Mouse (Mus musculus) limb, embryonic 10.5 days (tissue): ENCODE results near the gene Atf6. TPM values are rescaled to one million over a fixed set of nuclear protein-coding genes. Genes with fewer than 3 reads are reported as not detected.
A peak's percentile ranks its signal among the peaks of the same experiment; 100 is the strongest.

ENCODE experiments used
- DNase-seq: peaks from one replicate; pipeline ENCODE4 v3.0.0-alpha.2; 2017; ENCODE audit warnings: low spot score
- H3K27ac ChIP-seq: fragments of 300-500 bp; sonication (generic); 2 replicates; pipeline ENCODE4 v1.5.1; 2016; ENCODE audit warnings: mild to moderate bottlenecking
- H3K27me3 ChIP-seq: fragments of 300-500 bp; sonication (generic); 2 replicates; pipeline ENCODE4 v1.6.1; 2016; ENCODE audit warnings: low read depth, mild to moderate bottlenecking; ENCODE audit not compliant: poor library complexity, severe bottlenecking
- H3K36me3 ChIP-seq: fragments of 300-500 bp; sonication (generic); 2 replicates; pipeline ENCODE4 v1.6.1; 2016; ENCODE audit warnings: mild to moderate bottlenecking, moderate library complexity
- H3K4me1 ChIP-seq: fragments of 300-500 bp; sonication (generic); 2 replicates; pipeline ENCODE4 v1.6.1; 2016
- H3K4me3 ChIP-seq: fragments of 300-500 bp; sonication (generic); 2 replicates; pipeline ENCODE4 v1.5.1; 2016; ENCODE audit warnings: mild to moderate bottlenecking, moderate library complexity
- H3K9me3 ChIP-seq: fragments of 300-500 bp; sonication (generic); replicated peaks from 2 replicates; pipeline ENCODE4 v1.6.1; 2016; ENCODE audit warnings: mild to moderate bottlenecking
- WGBS: fragments of 180-500 bp; shearing (Covaris S2); methylation state at CpG from one replicate; pipeline ENCODE4 v1.1.7; 2016; 5-methylcytosine and 5-hydroxymethylcytosine counted together
- polyA plus RNA-seq: library from polyadenylated mRNA; unstranded; fragments of >200 nt; fragmentation: Nextera tagmentation; extraction: Ambion mirVana; gene quantifications from 2 replicates; pipeline ENCODE4 v1.2.1, GENCODE M21; 2016

Atf6 gene
- polyA plus RNA-seq, 1 experiment from 2014 or later = 8.0 TPM

DNA sequence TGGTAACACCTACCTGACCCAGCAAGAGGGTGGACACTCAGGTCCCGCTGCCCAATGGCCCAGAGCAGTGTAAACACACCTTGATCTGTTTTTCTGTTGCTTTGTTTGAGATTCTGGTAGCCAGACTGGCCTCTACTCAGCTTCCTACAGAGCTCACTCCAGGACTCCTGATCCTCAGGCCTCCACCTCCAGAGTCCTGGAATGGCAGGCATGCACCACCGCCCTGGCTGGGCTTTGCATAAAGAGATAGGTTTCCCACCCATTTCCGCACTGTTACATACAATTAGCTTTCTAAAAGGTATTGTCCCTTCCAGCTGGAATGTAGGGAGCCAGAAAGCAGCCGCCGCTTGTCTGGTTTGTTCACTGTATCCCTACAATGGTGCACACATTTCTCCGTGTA, 3.8 kb upstream of the Atf6 start:
- no peak overlapping the region for H3K27ac ChIP-seq
- WGBS = 92% methylated on average over 6 of the region's 6 CpGs
- peaks cover 49% of the 10 kb centered on the region for H3K36me3 ChIP-seq
- H3K4me3 ChIP-seq = no peak overlapping the region
- H3K27me3 ChIP-seq = no peaks in the 10 kb centered on the region
- no peak for DNase-seq
- H3K9me3 ChIP-seq = no peaks in the 10 kb centered on the region
- peaks cover 8% of the 10 kb centered on the region for H3K4me1 ChIP-seq

DNA sequence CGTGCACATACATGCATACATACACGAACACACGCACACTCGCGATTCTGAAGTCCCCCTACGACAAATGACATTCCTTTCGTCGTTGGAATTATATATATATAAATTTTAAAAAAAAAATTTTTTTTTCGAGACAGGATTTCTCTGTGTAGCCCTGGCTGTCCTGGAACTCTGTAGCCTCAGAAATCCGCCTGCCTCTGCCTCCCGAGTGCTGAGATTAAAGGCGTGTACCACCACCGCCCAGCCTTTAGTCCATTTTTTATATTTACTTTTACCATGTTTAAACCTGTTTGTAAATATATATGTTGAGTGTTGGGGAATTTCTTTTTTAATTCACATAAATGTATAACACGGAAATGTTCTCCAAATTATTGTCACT, 1.3 kb upstream of the Atf6 start:
- peak overlapping the region; percentile 79 for H3K27ac ChIP-seq
- H3K4me1 ChIP-seq = peaks cover 8% of the 10 kb centered on the region
- H3K36me3 ChIP-seq = peaks cover 24% of the 10 kb centered on the region
- no peak for DNase-seq
- WGBS = 21% methylated on average over 14 of the region's 14 CpGs
- peak overlapping the region; percentile 86 for H3K4me3 ChIP-seq
- H3K9me3 ChIP-seq = no peaks in the 10 kb centered on the region
- no peaks in the 10 kb centered on the region for H3K27me3 ChIP-seq

DNA sequence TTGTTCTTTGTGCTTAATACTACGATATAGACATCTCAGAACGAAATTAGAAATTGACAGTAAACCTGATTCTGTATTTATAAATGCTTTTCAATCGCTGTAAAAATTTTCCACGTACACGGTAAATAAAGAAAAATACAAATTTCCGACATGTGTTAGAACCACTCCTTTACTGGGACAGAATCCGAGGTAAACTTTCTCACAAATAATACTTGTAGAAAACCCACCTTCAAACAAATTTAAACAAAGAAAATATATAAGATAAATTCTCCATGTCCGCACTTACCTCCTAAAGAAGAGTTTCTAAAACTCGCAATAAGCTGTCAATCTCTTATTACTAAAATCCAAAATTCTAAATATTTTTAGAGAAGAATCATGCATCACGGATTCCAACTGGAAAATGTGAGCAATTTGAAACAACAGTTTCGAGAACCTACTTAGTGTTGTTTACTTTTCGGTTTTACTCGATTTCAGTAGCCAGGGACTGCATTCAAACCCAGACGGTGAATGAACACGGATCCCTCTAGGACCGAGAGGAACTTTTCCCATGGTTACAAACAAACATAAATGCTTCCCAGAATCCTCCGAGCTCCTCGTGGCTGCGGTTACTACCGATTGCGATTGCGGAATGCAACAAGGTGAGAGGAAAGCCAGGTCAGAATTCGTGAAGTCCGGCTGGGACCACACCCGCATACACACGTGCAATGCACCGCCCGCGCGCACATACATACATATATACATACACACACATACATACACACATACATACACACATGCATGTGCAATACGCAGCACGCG, 735 bp upstream of the Atf6 start:
- peak; percentile 83 for DNase-seq
- Histone ChIP-seq H3K4me3 (peak overlapping the region; percentile 86), H3K36me3 (peaks cover 19% of the 10 kb centered on the region), H3K27ac (peak overlapping the region; percentile 79), H3K27me3 (no peaks in the 10 kb centered on the region), H3K9me3 (no peaks in the 10 kb centered on the region), H3K4me1 (peaks cover 8% of the 10 kb centered on the region)
- under 1% methylated on average over 33 of the region's 33 CpGs for WGBS

DNA sequence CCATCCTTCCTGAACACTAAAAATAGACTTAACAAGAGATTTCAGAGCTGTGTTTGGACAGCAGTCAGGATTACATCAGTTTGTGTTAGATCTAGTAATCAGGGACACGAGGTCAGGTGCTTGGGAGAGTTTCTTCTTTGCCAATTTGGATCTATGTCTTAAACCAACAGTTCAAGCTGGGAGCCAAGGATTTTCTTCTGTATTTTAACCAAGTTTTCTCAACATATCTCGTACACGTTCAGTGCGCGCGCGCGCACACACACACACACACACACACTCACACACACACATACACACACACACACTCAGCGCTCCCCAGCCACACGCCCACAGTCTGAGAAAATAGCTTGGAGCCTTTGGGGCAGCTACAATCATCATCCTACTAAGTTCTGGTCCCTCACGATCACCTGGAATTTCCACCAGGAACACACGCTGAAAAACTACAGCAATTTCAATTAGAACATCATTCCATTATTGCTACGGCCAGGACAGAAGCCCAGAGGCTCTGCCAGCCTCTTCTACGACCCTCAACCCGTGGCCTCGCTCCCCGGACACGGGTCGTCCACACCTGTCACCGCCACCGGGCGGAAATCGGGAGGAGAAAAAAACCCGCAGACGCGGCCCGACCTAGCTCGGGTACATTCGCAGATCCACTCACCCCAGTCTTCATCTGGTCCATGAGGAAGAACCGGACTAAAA, 430 bp downstream of the Atf6 start:
- peak; percentile 37 for DNase-seq
- H3K36me3 ChIP-seq = peaks cover 11% of the 10 kb centered on the region
- H3K27ac ChIP-seq = peak overlapping the region; percentile 79
- H3K4me1 ChIP-seq = peaks cover 8% of the 10 kb centered on the region
- 3% methylated on average over 30 of the region's 30 CpGs for WGBS
- H3K4me3 ChIP-seq = peak overlapping the region; percentile 86
- H3K27me3 ChIP-seq = no peaks in the 10 kb centered on the region
- no peaks in the 10 kb centered on the region for H3K9me3 ChIP-seq

DNA sequence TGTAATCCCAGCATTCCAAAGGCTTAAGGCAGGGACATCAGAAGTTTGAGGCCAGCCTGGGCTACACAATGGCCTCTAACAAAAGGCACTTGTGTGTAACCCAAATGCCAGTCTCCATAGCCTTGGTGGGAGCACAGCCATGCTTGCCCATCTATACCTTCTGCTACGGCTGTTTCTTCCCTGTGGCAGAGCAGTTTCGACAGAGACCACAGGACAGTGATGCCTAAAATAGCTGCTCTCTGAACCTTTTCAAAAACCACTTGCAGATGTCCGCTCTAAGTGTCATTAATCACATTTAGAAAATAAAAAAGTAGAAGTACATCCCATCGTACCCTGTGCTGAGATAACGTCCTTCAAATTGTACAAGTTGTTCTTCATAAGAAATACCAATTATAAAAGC, 2.2 kb downstream of the Atf6 start:
- H3K27ac ChIP-seq = no peak overlapping the region
- DNase-seq = no peak
- 82% methylated on average over 5 of the region's 5 CpGs for WGBS

DNA sequence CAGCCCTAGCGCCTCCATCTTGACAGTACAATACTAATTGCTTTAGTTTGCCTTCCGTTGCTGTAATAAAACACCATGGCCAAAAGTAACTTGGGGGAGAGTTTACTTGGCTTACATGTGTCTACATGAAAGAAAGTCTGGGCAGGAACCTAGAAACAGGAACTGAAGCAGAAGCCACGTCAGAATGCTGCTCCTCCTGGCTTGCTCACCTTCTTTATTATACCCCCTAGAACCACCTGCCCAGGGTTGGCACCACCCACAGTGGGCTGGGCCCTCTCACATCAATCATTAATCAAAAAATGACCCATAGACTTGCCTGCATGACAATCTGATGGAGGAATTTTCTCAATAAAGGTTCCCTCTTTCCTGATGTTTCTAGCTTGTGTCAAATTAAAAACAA, 2.8 kb downstream of the Atf6 start:
- no peaks in the 10 kb centered on the region for H3K27me3 ChIP-seq
- no peak for DNase-seq
- H3K27ac ChIP-seq = no peak overlapping the region
- no peak overlapping the region for H3K4me3 ChIP-seq
- no peaks in the 10 kb centered on the region for H3K9me3 ChIP-seq
- peaks cover 8% of the 10 kb centered on the region for H3K4me1 ChIP-seq
- H3K36me3 ChIP-seq = no peaks in the 10 kb centered on the region
- 88% methylated on average over 3 of the region's 3 CpGs for WGBS

More for the DNA sequence above, 2.2 kb downstream of the Atf6 start:
- Histone ChIP-seq H3K4me3 (no peak overlapping the region), H3K27me3 (no peaks in the 10 kb centered on the region), H3K9me3 (no peaks in the 10 kb centered on the region), H3K4me1 (peaks cover 8% of the 10 kb centered on the region), H3K36me3 (no peaks in the 10 kb centered on the region)

DNA sequence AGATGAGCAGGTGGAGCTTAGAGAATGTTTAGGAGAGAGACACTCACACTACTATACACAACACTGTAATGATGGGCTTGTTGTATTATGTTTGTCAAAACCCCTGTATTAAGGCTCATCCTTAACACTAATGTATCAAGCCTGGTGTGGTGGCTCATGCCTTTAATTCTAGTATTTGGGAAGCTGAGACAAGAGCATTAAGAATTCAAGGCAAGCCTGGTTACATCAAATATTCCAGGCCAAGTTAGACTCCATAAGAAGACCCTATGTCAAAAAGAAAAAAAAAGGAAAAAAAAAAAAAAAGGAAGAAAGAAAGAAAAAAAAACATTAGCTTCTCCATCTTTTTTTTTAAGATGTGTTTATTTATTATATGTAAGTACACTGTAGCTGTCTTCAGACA, 3.3 kb downstream of the Atf6 start:
- no peak overlapping the region for H3K27ac ChIP-seq
- H3K4me1 ChIP-seq = peaks cover 8% of the 10 kb centered on the region
- H3K27me3 ChIP-seq = no peaks in the 10 kb centered on the region
- no peak for DNase-seq
- no peaks in the 10 kb centered on the region for H3K9me3 ChIP-seq
- no peaks in the 10 kb centered on the region for H3K36me3 ChIP-seq
- H3K4me3 ChIP-seq = no peak overlapping the region

DNA sequence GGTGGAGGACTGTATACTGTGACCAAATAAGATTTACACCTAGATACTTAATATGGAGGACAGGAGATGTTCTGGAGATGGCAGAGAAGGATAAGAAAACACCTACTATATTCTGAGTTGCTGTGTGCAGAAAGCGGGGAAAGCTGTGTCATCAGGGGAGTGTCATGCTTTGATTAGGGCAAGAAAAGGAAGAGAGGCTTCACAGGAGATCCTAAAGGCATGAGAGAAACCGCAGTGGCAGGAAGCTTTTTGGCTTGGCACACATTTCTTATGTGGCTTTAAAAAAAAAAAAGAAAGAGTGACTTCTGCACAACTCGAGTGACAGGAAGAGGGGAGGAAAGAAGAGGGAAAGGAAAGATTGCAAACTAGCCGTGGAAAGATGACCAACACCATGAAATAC, 4.5 kb downstream of the Atf6 start:
- Histone ChIP-seq H3K36me3 (no peaks in the 10 kb centered on the region), H3K4me3 (no peak overlapping the region), H3K4me1 (peaks cover 8% of the 10 kb centered on the region), H3K27me3 (no peaks in the 10 kb centered on the region), H3K9me3 (no peaks in the 10 kb centered on the region), H3K27ac (no peak overlapping the region)
- 77% methylated on average over 4 of the region's 4 CpGs for WGBS
- no peak for DNase-seq

DNA sequence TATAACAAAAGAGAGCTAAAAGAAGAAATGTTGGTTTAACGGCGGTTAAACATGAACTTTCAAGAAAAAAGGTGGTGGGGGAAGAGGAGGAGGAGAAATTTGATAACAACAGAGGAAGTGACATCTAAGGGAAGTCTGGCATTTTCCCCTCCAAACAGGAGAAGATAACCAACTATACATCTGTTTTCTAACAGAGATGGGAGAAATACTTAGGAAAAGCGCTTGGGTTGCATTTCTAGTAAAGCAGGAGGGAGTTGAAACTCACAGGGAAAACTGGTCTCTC, 5.2 kb downstream of the Atf6 start:
- no peaks in the 10 kb centered on the region for H3K9me3 ChIP-seq
- no peak overlapping the region for H3K27ac ChIP-seq
- H3K36me3 ChIP-seq = no peaks in the 10 kb centered on the region
- no peak overlapping the region for H3K4me3 ChIP-seq
- H3K4me1 ChIP-seq = peaks cover 8% of the 10 kb centered on the region
- no peak for DNase-seq
- H3K27me3 ChIP-seq = no peaks in the 10 kb centered on the region
- 88% methylated on average over 3 of the region's 3 CpGs for WGBS

DNA sequence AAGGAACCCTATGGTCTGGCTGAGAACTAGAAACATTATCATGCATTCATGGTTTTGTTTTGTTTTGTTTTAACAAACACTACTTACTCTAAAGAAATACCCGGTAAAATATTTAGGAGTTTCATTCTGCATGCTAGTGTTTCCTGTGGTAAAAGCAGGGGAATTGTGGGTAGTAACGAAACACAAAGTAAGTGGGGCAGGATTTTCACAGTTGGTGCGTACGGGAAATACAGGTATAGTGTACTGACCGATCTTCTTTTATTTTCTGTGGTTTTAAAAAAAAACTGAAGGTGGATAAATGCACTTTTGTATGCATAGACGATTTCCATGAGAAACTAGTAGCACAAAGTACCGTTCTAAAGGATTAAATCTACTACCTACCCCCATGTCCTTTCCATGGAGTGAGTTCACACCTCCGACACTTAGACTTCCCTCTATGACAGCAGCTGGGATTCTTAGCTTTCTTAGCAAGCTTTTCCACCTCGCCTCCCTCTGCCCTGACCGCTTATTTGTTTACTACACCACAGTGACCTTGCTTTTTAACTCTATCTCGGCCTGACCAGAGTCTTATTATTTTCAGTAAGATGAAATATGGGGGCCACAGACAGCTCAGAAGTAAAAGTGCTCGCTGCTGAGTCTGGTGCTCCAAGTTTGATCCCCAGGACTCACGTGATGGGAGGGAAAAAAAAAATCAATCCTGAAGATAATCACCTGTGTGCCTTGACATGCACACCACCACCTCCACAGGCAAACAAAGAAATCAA, 5.7 kb downstream of the Atf6 start:
- Histone ChIP-seq H3K4me1 (peaks cover 4% of the 10 kb centered on the region), H3K36me3 (no peaks in the 10 kb centered on the region), H3K27me3 (no peaks in the 10 kb centered on the region), H3K27ac (no peak overlapping the region), H3K9me3 (no peaks in the 10 kb centered on the region), H3K4me3 (no peak overlapping the region)
- 84% methylated on average over 13 of the region's 13 CpGs for WGBS
- no peak for DNase-seq

DNA sequence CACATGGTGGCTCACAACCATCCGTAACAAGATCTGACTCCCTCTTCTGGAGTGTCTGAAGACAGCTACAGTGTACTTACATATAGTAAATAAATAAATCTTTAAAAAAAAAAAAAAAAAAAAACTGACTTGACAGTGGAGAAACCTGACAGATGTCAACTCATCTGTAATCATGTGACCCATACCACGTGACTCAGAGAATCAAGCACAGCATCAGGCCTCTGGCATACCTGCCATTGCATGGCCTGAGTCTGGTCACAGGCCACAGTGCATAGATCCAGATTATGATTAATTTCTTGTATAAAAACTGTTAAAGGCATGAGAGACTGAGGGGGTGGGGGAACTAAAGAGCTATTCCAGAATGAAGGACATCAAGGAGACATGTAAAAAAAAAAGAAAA, 8.7 kb downstream of the Atf6 start:
- Histone ChIP-seq H3K27me3 (no peaks in the 10 kb centered on the region), H3K36me3 (no peaks in the 10 kb centered on the region), H3K4me3 (no peak overlapping the region), H3K27ac (no peak overlapping the region), H3K9me3 (no peaks in the 10 kb centered on the region), H3K4me1 (no peaks in the 10 kb centered on the region)
- 94% methylated on average over 2 of the region's 2 CpGs for WGBS
- DNase-seq = no peak

DNA sequence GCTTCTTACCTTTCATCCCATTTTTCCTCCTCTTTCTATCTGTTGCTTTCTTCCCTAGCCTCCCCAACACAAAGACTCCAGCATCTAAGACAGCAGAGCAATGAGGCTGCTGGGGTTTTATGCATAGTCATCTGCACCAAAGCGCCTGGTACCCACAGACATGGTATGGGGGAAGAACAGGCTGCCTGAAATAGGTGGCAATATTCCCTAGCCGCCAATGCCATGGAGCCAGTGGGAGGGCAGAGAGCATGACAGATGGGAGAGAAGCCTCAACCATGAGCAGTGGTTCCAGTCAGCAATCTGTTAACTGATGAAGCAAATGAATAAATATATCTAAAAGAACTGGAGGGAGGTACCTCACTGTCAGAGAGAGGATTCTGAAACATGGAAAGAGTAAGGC, 10.2 kb downstream of the Atf6 start:
- Histone ChIP-seq H3K36me3 (0 out of 2 replicates have a peak, but pooled peaks cover 4% of the 10 kb centered on the region), H3K27me3 (no peaks in the 10 kb centered on the region), H3K4me1 (no peaks in the 10 kb centered on the region), H3K9me3 (no peaks in the 10 kb centered on the region), H3K27ac (no peak overlapping the region), H3K4me3 (no peak overlapping the region)
- DNase-seq = no peak
- WGBS = 83% methylated on average over 2 of the region's 2 CpGs

DNA sequence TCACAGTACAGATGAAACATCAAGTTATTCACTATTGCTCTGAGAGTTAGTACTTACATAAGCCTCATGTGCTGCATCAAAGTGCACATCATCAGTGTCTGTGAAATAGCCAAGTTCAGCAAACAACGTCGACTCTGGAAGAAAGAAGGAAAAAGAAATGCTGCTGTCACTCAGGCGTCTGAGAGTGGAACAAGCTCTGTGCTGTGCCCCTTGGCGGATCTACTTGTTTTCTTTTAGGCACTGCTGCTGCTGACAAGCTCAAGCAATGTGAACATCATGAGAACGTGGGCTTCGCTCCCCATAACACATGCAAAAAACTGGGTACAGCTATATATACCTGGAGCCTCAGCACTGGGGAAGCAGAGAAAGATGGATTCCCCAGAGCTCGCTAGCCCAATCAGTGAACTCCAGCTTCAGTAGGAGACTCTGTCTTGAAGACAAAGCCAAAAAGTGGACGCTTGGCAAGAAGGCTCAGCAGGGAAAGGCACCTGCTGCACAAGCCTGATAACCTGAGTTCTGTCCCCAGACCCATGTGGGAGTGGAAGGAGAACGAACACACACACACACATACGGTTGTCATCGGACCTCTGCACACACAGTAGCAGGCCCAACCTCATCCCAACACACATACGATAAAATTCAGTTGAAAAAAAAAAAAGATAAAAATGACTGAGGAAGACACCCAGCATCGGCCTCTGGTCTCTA, 12.4 kb downstream of the Atf6 start:
- no peak overlapping the region for H3K4me3 ChIP-seq
- DNase-seq = no peak
- H3K4me1 ChIP-seq = no peaks in the 10 kb centered on the region
- no peaks in the 10 kb centered on the region for H3K27me3 ChIP-seq
- no peaks in the 10 kb centered on the region for H3K9me3 ChIP-seq
- WGBS = 89% methylated on average over 13 of the region's 13 CpGs
- H3K27ac ChIP-seq = no peak overlapping the region
- H3K36me3 ChIP-seq = peaks cover 11% of the 10 kb centered on the region; the same call in 1 of the 2 replicates
